Mouse (Mus musculus): ENCODE results near the gene Col26a1. TPM values are rescaled to one million over a fixed set of nuclear protein-coding genes. Genes with fewer than 3 reads are reported as not detected.
A peak's percentile ranks its signal among the peaks of the same experiment; 100 is the strongest.

The Col26a1 gene
- total RNA-seq, 2 experiments from 2014 or later = 3.5 to 4.7 TPM

DNA sequence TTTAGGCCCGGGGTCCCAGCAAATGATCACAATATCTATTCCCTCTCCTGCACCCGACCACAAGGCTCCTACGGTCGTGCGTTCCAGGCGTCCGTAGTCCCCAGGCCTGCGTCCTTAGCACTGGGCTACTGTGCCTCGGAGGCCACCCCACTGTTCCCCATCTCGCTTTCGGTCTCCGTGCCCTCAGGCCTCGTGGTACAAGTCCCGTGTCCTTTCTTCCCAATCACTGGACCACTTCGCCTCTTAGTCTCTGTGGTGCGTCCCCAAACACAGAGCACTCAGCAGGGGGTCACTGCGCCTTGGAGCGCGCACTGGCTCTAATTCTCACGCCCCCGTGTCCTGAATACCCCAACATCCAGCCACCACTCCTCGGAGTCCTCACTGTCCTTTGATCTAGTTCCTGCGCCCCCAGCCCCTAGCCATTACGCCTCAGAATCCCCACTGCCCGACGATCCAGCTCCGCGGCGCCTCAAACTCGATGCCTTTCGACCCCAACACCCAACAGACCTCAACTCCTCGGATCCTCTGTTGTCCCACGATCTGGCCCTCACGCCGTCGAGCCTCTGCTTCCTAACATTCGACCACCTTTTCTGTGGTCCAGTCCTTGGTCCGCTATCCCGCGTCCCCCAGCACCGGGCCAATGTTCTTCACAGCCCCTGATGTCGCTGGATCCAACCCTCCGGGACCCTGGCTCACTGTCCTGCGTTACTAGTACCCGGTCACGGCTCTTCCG, 788 bp downstream of the Col26a1 start:
- DNase-seq (ENCODE audit: extremely low spot score in 1 of 2, low spot score in 1 of 2) = no peak

DNA sequence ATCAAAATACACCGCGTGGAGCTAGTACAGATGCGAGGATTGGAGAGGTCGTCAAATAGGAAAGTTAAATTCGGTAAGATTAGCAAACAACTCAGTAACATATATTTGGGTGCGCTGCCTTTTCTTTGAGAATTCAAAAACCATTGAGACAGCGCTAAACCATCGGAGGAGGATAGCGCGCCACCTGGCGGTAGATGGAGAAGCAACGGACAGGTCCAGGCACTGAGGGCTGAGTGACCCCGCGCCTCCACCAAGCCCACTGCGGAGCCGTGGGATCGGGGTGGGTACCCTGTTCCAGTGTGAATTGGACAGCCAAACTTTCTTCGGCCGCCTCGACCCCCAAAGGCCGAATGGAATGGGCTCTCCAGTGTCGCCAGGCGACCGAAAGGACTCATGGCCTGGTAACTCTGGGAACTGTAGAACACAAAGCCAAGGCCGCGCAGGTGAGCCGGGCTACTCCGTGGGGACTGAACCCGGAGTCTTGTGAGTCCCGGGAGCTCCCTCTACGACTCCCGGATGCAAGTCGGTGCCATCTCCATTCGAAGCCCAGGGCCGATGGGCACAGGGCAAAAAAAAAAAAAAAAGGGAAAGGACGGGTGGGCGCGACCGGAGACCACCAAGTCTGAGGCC, 1.5 kb downstream of the Col26a1 start:
- DNase-seq (ENCODE audit: extremely low spot score in 1 of 2, low spot score in 1 of 2) = peak; percentile 76 to 94

DNA sequence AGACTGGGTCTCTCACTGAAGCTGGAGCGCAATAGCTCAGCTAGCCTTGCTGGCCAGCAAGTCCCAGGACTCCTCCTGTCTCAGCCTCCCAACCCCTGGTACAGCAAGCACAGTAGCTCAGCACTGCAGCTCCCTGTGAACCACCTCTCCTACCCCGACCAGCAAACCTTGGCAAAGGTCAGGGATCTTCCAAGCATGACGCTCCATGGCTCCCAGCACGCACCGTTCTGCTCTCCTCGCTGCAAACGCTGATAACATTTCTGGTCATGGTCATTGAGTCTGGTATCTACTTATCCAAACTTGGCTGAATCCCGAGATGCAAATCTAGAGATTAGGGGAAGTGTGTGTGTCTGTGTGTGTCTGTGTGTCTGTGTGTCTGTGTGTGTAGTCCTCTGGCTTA, 2.9 kb downstream of the Col26a1 start:
- DNase-seq (ENCODE audit: extremely low spot score in 1 of 2, low spot score in 1 of 2) = no peak

DNA sequence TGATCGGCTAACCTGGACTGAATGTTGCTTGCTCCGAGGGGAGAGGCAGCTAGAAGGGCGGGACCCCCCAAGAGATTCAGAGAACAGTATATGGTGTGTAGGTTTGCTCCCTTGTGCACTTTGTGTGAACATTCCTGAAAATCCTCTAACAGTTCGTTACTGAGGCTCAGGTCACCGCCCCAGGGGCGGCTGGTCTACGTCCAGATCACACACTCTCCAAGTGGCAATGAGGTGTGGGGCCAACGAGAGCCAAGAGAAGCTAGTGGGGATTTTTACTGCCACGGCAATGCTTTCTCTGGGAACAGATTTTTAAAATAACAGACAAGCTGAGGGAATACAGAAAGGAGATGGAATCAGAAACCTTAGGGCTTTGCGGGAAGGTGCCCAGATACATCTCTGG, 8.7 kb downstream of the Col26a1 start:
- no peak for DNase-seq (ENCODE audit: extremely low spot score in 1 of 2, low spot score in 1 of 2)

DNA sequence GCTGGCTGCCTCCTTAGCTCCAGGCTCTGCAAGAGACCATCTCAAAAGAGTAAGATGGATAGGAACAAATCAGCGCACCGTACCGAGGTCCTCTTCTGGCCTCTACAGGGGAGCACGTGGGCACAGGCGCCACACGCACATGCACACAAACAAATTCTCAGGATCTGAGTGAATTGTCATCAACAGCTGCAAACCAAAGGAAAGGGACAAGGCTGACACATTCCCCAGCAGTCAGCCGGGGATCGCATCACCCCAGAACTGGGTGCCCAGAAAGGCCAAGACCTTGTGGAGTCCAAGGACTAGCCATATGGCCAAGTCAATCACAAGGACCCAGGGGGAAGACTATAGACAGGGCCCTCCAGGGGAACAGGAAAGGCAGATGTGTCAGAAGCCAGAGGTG, 10.6 kb downstream of the Col26a1 start:
- no peak for DNase-seq (ENCODE audit: extremely low spot score in 1 of 2, low spot score in 1 of 2)

DNA sequence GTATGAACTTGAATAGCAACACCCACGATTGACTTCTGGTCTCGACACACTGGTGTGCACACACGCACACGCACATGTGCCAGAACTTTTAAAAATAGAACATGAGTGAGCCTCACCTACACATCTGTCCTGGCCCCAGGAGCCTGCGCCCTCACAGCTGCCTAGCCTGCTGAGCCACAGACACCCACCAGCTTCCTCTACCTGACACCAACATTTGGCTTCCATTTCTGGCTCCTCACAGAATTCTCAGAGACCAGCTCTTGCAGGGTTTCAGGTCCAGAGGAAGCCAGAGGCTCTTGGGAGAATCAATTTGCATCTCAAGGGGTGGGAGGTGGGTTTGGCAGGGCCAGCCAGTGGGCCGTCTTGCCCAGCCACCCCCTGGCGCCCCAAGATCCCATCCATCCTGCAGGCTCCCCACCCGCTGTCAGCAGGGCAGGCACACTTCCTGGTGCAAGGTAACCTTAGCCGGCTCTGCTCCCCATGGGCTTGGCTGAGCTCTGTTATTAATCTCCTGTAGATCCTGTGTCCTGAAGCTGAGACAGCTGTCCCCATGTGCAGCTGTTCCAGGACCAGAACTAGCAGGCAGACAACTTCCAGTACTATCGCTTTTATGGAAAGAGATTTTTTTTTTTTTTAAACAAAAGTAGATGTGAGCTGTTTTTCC, 13.4 kb downstream of the Col26a1 start:
- DNase-seq (ENCODE audit: extremely low spot score in 1 of 2, low spot score in 1 of 2) = no peak

DNA sequence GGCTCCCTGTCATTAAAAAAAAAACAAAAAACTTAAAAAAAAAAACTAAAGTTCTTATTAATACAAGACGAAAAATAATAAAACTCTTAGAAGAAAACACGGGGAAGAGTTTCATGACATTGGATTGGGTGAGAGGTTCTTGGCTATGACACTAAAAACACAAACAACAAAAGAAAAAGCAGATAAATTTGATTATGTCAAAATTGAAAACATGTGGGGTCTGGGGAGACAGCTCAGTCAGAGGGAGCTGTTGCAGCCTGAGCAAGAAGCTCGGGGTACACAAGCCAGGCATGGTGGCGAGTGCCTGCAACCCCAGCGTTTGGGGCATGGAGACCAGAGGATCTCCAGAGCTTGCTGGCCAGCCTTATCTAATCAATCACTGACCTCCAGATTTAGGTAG, 15.3 kb downstream of the Col26a1 start:
- DNase-seq (ENCODE audit: extremely low spot score in 1 of 2, low spot score in 1 of 2) = no peak

DNA sequence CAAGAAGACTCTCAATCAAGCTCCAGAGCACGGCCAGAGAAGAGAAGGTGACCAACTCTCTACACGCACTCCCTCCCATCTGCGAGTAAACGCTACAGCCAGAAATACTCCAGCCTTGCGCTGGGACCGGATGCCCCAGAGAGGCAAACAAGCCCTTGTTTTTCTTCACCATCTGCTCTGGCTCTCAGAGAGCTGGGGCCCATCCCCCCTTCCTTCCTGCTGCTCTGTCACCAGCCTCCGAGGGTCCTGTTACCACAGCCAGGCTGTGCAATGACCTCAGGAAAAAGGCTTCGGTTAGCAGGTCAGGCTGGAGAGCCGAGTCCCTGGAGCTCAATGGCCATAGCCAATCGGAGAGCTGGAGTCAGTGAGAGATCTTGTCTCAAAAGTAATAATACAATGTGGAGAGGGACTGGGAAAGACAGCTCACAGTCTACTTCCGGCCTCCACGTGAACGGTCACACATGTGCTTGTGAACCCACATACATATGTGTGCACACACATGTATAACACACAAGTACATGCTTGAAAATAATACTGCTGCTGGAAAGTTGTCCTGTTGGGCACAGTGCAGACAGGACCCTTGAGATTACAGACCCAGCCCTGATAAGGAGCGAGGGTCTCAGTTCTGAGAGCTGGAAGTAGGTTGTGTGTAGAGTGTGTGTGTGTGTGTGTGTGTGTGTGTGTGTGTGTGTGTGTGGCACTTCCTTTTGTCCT, 18.9 kb downstream of the Col26a1 start:
- peak in 1 of 2 experiments; percentile 9 for DNase-seq (ENCODE audit: extremely low spot score in 1 of 2, low spot score in 1 of 2)

DNA sequence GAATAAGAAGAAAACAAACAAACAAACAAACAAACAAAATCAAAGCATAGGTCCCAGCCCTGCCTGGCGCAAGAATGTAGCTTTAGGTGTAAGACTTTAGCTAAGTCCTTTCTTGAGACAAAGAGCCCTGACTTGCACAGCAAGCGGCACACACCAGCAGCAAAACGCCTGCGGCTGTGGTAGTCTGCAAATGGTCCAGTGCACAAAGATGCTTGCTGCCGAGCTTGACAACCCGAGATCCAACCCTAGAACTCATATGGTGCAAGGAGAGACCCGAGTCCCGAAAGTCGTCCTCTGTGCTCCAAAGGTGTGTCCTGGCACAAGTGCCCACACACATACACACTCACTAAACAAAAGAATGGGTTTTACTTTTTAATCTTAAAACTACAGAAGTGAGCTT, 19.7 kb downstream of the Col26a1 start:
- DNase-seq (ENCODE audit: extremely low spot score in 1 of 2, low spot score in 1 of 2) = no peak

DNA sequence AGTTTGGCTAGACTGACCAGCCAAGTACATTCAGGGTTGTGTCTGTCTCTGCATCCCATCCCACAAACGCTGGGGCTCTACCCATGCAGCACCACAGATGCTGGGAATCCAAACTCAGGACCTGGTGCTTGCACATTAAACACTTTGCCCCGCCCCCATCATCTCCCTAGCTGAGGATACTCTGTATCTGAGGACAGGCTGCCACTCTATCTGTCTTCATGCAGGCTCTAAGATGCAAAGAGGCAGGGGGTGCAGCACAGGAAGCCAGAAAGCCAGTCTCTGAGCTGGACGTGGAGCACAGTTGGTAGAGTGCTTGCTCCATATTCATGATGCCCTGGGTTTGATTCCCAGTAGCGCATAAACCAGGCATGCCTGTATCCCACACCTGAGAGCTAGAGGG, 20.2 kb downstream of the Col26a1 start:
- DNase-seq (ENCODE audit: extremely low spot score in 1 of 2, low spot score in 1 of 2) = no peak

DNA sequence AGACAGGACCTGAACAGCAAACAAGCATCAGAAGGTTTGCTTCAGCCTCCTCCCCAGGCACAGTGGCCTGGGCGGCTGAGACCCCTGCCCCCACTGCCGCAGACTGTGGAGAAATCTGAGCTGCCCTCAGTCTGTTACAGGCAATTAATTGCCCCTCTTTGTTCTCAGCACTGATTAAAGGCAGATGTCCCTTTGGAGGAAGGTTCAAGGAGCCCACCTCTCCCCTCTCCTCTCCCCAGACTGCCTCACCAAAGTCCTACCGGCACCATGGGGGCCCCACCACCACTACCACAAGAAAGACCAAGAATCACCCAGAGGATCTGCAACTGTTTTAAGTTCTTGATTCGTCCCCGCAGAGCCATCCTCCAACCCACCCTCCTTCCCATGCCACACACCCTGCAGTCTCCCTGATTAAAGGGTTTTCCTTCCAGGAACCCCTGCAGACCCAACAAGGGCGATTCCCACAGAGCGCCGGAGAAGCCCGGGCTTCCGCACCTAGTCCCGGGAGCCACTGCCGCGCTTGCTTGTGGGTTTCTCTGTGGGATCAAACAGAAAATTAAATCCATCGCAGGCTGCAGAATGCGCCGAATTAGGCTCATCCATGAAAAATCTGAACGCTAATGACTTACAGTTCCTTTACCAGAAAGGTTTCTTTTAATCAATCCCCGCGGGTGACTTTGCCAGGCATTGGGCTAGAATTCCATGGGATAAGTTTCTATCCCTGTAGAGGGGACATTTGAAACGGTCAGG, 21.6 kb downstream of the Col26a1 start:
- no peak for DNase-seq (ENCODE audit: extremely low spot score in 1 of 2, low spot score in 1 of 2)

DNA sequence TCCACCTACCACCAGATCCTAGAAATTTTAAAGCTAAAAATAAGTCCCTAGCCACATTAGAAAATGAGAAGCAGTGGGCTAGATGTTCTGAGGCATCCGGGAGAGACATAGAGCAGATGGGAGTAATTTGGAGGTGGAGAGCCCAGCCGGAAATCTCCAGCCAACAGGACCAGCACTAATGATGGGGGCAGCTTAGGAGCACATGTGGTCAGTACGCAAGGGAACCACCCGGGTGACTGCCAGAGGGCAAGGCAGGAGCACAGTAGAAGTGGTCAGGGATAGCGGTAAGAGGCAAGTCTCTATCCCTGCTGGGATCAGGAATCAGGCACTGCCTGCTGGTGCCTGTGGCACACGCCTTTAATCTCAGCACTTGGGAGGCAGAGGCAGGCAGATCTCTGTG, 32.3 kb downstream of the Col26a1 start:
- no peak for DNase-seq (ENCODE audit: extremely low spot score in 1 of 2, low spot score in 1 of 2)

DNA sequence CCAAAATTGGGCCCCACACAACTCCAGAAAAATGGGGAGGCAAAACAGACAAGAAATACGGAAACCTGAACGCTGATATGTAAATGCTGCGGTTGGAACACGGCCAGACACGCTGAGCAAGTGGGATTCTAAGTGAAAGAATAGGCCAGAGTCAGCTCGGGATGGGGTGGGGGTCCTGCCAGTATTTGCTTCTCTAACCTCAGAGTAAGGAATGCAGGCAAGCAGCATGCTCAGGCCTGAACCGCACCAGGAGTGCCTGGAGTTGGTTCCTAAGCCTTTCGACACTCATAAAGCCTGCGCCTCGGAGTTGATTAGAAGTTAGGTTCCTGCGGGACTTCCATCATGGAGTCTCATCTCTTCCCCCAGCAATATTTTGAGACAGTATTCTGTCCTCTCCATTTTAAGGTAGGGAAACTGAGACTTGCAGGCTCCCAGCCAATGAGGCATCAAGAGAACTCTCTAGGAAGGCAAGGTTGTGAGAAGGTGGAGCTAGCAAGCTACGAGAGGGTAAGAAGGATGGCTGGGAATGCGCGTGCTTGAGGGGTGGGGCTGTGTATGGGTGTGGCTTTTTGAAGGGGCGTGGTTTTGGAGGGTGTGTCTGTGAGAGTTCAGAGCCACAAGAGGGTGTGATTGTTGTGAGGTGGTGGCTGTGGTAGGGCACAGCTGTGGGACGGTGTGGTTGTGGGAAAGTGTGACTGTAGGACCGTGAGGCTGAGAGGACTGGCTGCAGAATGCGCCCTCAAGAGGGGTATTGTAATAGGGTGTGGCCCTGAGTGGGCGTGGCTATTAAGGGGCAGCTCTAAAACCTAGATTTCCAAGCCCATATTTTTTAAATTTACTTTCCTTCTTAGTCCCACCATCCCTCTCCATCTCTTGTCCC, 36.4 kb downstream of the Col26a1 start:
- DNase-seq (ENCODE audit: extremely low spot score in 1 of 2, low spot score in 1 of 2) = no peak

DNA sequence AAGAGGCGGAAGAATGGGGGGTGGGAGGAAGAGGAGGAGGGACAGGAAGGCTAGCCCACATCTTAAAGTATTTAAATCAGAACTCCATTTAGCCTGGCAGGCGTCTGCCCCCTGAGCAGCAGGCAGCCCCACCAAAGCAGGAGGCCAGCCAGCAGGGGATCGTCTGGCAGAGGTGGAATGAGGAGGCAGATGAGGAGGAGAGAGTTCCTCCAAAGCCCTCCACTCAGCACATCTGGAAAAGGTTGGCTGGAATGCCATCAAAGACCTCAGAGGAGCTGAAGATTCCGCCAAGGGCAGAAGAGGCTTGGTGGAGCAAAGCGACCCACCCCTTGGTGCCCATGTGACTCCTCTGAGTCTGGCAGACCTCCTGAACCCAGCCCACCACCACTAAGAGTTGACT, 39.1 kb downstream of the Col26a1 start:
- no peak for DNase-seq (ENCODE audit: extremely low spot score in 1 of 2, low spot score in 1 of 2)

DNA sequence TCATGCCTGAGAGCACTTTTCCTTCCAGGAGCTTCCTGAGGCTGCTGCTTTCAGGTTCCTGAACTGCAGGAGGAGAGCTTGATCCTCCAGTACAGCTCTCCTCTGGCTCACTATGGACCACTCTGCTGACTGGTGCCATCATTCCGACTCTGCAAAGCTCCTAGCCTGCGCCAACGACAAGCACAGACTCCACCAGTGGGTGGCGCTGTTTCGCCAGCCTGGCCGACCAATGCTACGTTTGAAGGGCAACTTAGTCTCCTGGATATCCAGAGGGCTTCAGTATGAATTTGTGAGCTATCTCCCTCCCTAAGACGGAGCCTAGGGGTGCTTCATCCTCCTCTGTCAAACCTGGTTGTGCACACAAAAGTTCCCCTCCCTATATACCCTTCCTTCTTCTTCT, 43.0 kb downstream of the Col26a1 start:
- peak; percentile 27 to 66 for DNase-seq (ENCODE audit: extremely low spot score in 1 of 2, low spot score in 1 of 2)

DNA sequence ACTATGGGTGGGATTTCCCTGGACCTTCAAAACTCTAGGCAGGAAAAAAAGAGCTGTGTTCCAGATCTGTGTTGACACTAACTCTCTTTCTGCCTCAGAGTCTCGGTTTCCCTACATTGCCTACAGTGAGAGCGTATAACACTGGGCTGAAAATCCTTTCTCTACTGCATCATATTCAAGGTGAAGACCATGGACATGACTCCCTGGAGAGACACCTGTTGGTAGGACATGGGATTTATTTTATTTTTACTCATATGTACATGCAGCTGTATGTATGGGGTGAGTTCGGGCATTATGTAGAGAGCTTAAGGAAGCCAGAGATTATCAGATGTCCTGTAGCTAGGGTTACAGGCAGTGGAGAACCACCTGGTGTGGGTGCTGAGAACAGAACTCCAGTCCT, 50.0 kb downstream of the Col26a1 start:
- DNase-seq (ENCODE audit: extremely low spot score in 1 of 2, low spot score in 1 of 2) = no peak

DNA sequence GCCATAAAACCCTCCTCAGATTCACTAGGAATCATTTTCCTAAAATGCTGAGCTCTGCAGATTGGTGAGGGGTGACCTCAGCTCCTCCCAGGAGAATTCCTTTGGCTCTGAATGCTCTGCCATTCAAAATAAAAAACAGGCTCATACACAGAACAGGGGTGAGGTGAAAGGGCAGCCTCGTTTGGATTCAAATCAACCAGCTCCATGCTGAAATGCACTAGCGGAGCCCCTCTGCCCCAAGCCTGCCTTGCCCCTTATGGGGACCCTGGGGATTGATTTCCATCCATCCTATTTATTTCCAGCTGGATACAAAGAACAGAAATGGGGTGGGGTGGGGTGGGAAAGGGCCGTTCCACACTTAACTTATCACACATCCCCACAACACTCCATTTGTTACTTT, 52.9 kb downstream of the Col26a1 start:
- no peak for DNase-seq (ENCODE audit: extremely low spot score in 1 of 2, low spot score in 1 of 2)

DNA sequence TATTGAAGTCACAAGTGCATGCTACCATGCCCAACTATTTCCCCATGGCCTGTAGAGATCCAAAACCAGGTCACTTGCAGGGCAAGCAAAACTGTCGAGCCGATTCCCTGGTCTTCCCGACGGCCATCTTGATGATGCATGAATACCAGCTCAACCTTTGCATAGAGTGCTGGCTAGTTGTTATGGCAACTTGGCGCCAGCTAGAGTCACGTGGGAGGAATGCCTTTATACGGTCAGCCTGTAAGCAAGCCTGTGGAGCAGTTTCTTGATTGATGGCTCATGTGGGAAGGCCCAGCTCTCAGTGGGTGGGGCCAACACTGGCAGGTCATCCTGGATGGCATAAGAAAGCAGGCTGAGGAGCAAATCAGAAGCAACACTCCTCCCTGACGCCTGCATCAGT, 61.0 kb downstream of the Col26a1 start:
- no peak for DNase-seq (ENCODE audit: extremely low spot score in 1 of 2, low spot score in 1 of 2)

DNA sequence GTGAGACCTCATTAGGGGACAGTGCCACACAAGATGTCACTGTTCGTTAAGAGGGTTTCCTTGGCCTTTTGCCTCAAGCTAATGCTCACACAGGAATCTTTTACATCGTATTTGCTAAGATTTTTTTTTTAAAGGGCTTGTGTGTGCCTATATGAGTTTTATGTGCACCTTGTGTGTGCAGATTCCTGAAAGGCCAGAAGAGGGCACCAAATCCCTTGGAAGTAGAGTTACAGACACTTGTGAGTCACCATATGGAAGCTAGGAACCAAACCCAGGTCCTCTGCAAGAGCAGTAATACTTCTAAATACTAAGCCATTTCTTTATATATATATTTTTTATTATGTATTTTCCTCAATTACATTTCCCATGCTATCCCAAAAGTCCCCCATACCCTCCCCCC, 62.1 kb downstream of the Col26a1 start:
- no peak for DNase-seq (ENCODE audit: extremely low spot score in 1 of 2, low spot score in 1 of 2)

DNA sequence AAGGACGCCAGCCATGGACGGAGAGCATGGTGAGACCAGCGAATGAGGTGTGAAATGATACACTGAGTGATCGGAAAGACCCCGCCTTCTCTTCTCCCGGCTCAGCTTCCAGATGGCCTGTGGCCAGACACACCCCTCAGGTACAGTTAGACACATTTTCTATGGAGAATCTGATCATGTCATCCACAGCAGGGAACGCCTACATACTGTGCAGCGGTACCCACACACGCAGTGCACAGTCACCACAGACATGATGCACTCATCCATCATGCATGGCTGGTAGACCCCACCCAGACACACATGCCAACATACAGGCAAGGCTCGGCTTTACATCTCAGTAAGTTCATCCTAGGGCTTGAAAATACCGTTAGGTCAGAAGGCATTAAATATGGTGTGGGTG, 63.3 kb downstream of the Col26a1 start:
- DNase-seq (ENCODE audit: extremely low spot score in 1 of 2, low spot score in 1 of 2) = no peak

Measured in layer of hippocampus, postnatal 25 days (tissue).